Mouse (Mus musculus): ENCODE measurements around the gene Zyx. TPM values are rescaled to one million over a fixed set of nuclear protein-coding genes. Genes with fewer than 3 reads are reported as not detected.

Gene Zyx
- polyA plus RNA-seq, 1 experiment from 2014 or later = 37.1 TPM

- Histone ChIP-seq H3K27me3 (replicated peaks; ENCODE audit: control insufficient read depth, insufficient read depth, low read length) (no peaks in the 10 kb centered on the region), H3K9me3 (ENCODE audit: control insufficient read depth, low read length) (no peaks in the 10 kb centered on the region), H3K36me3 (ENCODE audit: control insufficient read depth, insufficient read depth) (no peaks in the 10 kb centered on the region; the same call in 1 of the 2 replicates), H3K4me2 (ENCODE audit: low read length) (no peak overlapping the region), H3K9ac (replicated peaks; ENCODE audit: low read depth, low read length) (no peak overlapping the region), H3K4me3 (replicated peaks; ENCODE audit: low read length) (no peak overlapping the region), H3K4me1 (replicated peaks; ENCODE audit: control insufficient read depth, insufficient read depth, low read length) (peaks cover 16% of the 10 kb centered on the region), H3K27ac (ENCODE audit: low read length) (no peak overlapping the region)
- 93% methylated on average over 3 of the region's 3 CpGs for WGBS
- ATAC-seq = no peak
Measured at GRCm38 (mm10) chr6:42326509-42326908, 22.9 kb upstream of the Zyx start.

GRCm38 (mm10) chr6:42328757-42329156 lies 20.7 kb upstream of the Zyx start:
- no peaks in the 10 kb centered on the region for H3K36me3 ChIP-seq (ENCODE audit: control insufficient read depth, insufficient read depth)

GRCm38 (mm10) chr6:42330216-42330615 lies 19.2 kb upstream of the Zyx start:
- peaks cover 3% of the 10 kb centered on the region; the same call in 1 of the 2 replicates for H3K4me1 ChIP-seq (replicated peaks; ENCODE audit: control insufficient read depth, insufficient read depth, low read length)
- WGBS = 75% methylated on average over 3 of the region's 3 CpGs
- no peak overlapping the region for H3K4me3 ChIP-seq (replicated peaks; ENCODE audit: low read length)
- no peaks in the 10 kb centered on the region for H3K9me3 ChIP-seq (ENCODE audit: control insufficient read depth, low read length)
- H3K27me3 ChIP-seq (replicated peaks; ENCODE audit: control insufficient read depth, insufficient read depth, low read length) = no peaks in the 10 kb centered on the region
- H3K36me3 ChIP-seq (ENCODE audit: control insufficient read depth, insufficient read depth) = no peaks in the 10 kb centered on the region
- H3K4me2 ChIP-seq (ENCODE audit: low read length) = no peak overlapping the region
- no peak overlapping the region for H3K9ac ChIP-seq (replicated peaks; ENCODE audit: low read depth, low read length)
- no peak for ATAC-seq
- no peak overlapping the region for H3K27ac ChIP-seq (ENCODE audit: low read length)

More at GRCm38 (mm10) chr6:42328757-42329156, 20.7 kb upstream of the Zyx start:
- peaks cover 6% of the 10 kb centered on the region; the same call in 1 of the 2 replicates for H3K4me1 ChIP-seq (replicated peaks; ENCODE audit: control insufficient read depth, insufficient read depth, low read length)
- H3K9ac ChIP-seq (replicated peaks; ENCODE audit: low read depth, low read length) = no peak overlapping the region
- WGBS = 78% methylated on average over 3 of the region's 3 CpGs
- H3K27ac ChIP-seq (ENCODE audit: low read length) = no peak overlapping the region
- no peaks in the 10 kb centered on the region for H3K9me3 ChIP-seq (ENCODE audit: control insufficient read depth, low read length)
- H3K27me3 ChIP-seq (replicated peaks; ENCODE audit: control insufficient read depth, insufficient read depth, low read length) = no peaks in the 10 kb centered on the region
- no peak overlapping the region for H3K4me3 ChIP-seq (replicated peaks; ENCODE audit: low read length)
- ATAC-seq = no peak
- no peak overlapping the region for H3K4me2 ChIP-seq (ENCODE audit: low read length)

- H3K4me2 ChIP-seq (ENCODE audit: low read length) = no peak overlapping the region
- no peak for ATAC-seq
- H3K27ac ChIP-seq (ENCODE audit: low read length) = no peak overlapping the region
- no peaks in the 10 kb centered on the region for H3K27me3 ChIP-seq (replicated peaks; ENCODE audit: control insufficient read depth, insufficient read depth, low read length)
- no peaks in the 10 kb centered on the region for H3K9me3 ChIP-seq (ENCODE audit: control insufficient read depth, low read length)
- H3K36me3 ChIP-seq (ENCODE audit: control insufficient read depth, insufficient read depth) = no peaks in the 10 kb centered on the region
- H3K9ac ChIP-seq (replicated peaks; ENCODE audit: low read depth, low read length) = no peak overlapping the region
- 91% methylated on average over 3 of the region's 3 CpGs for WGBS
- H3K4me1 ChIP-seq (replicated peaks; ENCODE audit: control insufficient read depth, insufficient read depth, low read length) = no peaks in the 10 kb centered on the region
- no peak overlapping the region for H3K4me3 ChIP-seq (replicated peaks; ENCODE audit: low read length)
Measured at GRCm38 (mm10) chr6:42330946-42331345, 18.5 kb upstream of the Zyx start.

GRCm38 (mm10) chr6:42339189-42339588 lies 10.2 kb upstream of the Zyx start:
- Histone ChIP-seq H3K9me3 (ENCODE audit: control insufficient read depth, low read length) (no peaks in the 10 kb centered on the region), H3K36me3 (ENCODE audit: control insufficient read depth, insufficient read depth) (no peaks in the 10 kb centered on the region), H3K27ac (ENCODE audit: low read length) (no peak overlapping the region), H3K9ac (replicated peaks; ENCODE audit: low read depth, low read length) (no peak overlapping the region), H3K27me3 (replicated peaks; ENCODE audit: control insufficient read depth, insufficient read depth, low read length) (no peaks in the 10 kb centered on the region), H3K4me1 (replicated peaks; ENCODE audit: control insufficient read depth, insufficient read depth, low read length) (no peaks in the 10 kb centered on the region), H3K4me2 (ENCODE audit: low read length) (no peak overlapping the region), H3K4me3 (replicated peaks; ENCODE audit: low read length) (no peak overlapping the region)
- no peak for ATAC-seq
- WGBS = 91% methylated on average over 2 of the region's 2 CpGs

GRCm38 (mm10) chr6:42339981-42340380 lies 9.4 kb upstream of the Zyx start:
- WGBS = 81% methylated on average over 5 of the region's 5 CpGs
- no peak overlapping the region for H3K27ac ChIP-seq (ENCODE audit: low read length)
- H3K9ac ChIP-seq (replicated peaks; ENCODE audit: low read depth, low read length) = no peak overlapping the region
- no peak overlapping the region for H3K4me3 ChIP-seq (replicated peaks; ENCODE audit: low read length)
- no peaks in the 10 kb centered on the region for H3K36me3 ChIP-seq (ENCODE audit: control insufficient read depth, insufficient read depth)
- no peaks in the 10 kb centered on the region for H3K27me3 ChIP-seq (replicated peaks; ENCODE audit: control insufficient read depth, insufficient read depth, low read length)
- no peak overlapping the region for H3K4me2 ChIP-seq (ENCODE audit: low read length)
- no peaks in the 10 kb centered on the region for H3K9me3 ChIP-seq (ENCODE audit: control insufficient read depth, low read length)
- H3K4me1 ChIP-seq (replicated peaks; ENCODE audit: control insufficient read depth, insufficient read depth, low read length) = no peaks in the 10 kb centered on the region
- ATAC-seq = no peak

GRCm38 (mm10) chr6:42342171-42342570 lies 7.3 kb upstream of the Zyx start:
- Histone ChIP-seq H3K27ac (ENCODE audit: low read length) (no peak overlapping the region), H3K9ac (replicated peaks; ENCODE audit: low read depth, low read length) (no peak overlapping the region), H3K4me1 (replicated peaks; ENCODE audit: control insufficient read depth, insufficient read depth, low read length) (no peaks in the 10 kb centered on the region), H3K36me3 (ENCODE audit: control insufficient read depth, insufficient read depth) (no peaks in the 10 kb centered on the region), H3K4me2 (ENCODE audit: low read length) (no peak overlapping the region), H3K27me3 (replicated peaks; ENCODE audit: control insufficient read depth, insufficient read depth, low read length) (no peaks in the 10 kb centered on the region), H3K9me3 (ENCODE audit: control insufficient read depth, low read length) (no peaks in the 10 kb centered on the region), H3K4me3 (replicated peaks; ENCODE audit: low read length) (no peak overlapping the region)
- no peak for ATAC-seq
- 67% methylated on average over 1 of the region's 1 CpGs for WGBS

GRCm38 (mm10) chr6:42343361-42344120 lies 5.9 kb upstream of the Zyx start:
- H3K4me2 ChIP-seq (ENCODE audit: low read length) = no peak overlapping the region
- WGBS = 81% methylated on average over 9 of the region's 9 CpGs
- no peak overlapping the region for H3K9ac ChIP-seq (replicated peaks; ENCODE audit: low read depth, low read length)
- H3K27me3 ChIP-seq (replicated peaks; ENCODE audit: control insufficient read depth, insufficient read depth, low read length) = no peaks in the 10 kb centered on the region
- no peak for ATAC-seq
- H3K4me1 ChIP-seq (replicated peaks; ENCODE audit: control insufficient read depth, insufficient read depth, low read length) = peaks cover under 1% of the 10 kb centered on the region
- H3K27ac ChIP-seq (ENCODE audit: low read length) = no peak overlapping the region
- H3K36me3 ChIP-seq (ENCODE audit: control insufficient read depth, insufficient read depth) = no peaks in the 10 kb centered on the region
- H3K4me3 ChIP-seq (replicated peaks; ENCODE audit: low read length) = no peak overlapping the region
- H3K9me3 ChIP-seq (ENCODE audit: control insufficient read depth, low read length) = no peaks in the 10 kb centered on the region

GRCm38 (mm10) chr6:42344255-42344654 lies 5.2 kb upstream of the Zyx start:
- no peaks in the 10 kb centered on the region for H3K36me3 ChIP-seq (ENCODE audit: control insufficient read depth, insufficient read depth)
- H3K4me3 ChIP-seq (replicated peaks; ENCODE audit: low read length) = no peak overlapping the region
- ATAC-seq = no peak
- H3K27ac ChIP-seq (ENCODE audit: low read length) = no peak overlapping the region
- no peaks in the 10 kb centered on the region for H3K27me3 ChIP-seq (replicated peaks; ENCODE audit: control insufficient read depth, insufficient read depth, low read length)
- H3K4me1 ChIP-seq (replicated peaks; ENCODE audit: control insufficient read depth, insufficient read depth, low read length) = peaks cover 7% of the 10 kb centered on the region
- 89% methylated on average over 1 of the region's 1 CpGs for WGBS
- no peak overlapping the region for H3K9ac ChIP-seq (replicated peaks; ENCODE audit: low read depth, low read length)
- H3K4me2 ChIP-seq (ENCODE audit: low read length) = no peak overlapping the region
- no peaks in the 10 kb centered on the region for H3K9me3 ChIP-seq (ENCODE audit: control insufficient read depth, low read length)
